Mouse (Mus musculus) frontal cortex, postnatal 10 days (tissue): Measurements from ENCODE around the gene Ift122.
"Not testable (repeated sequence)": the region's sequence is repeated elsewhere in the genome, so short reads cannot be mapped to it uniquely, and the experiment has no call there.

ENCODE experiments used
- DNase-seq, 2 experiments: peaks; one replicate each; pipeline ENCODE4 v3.0.0; 2022; ENCODE audit warnings: low spot score in 2 of 2, mixed read lengths in 1 of 2

The Ift122 gene

DNA sequence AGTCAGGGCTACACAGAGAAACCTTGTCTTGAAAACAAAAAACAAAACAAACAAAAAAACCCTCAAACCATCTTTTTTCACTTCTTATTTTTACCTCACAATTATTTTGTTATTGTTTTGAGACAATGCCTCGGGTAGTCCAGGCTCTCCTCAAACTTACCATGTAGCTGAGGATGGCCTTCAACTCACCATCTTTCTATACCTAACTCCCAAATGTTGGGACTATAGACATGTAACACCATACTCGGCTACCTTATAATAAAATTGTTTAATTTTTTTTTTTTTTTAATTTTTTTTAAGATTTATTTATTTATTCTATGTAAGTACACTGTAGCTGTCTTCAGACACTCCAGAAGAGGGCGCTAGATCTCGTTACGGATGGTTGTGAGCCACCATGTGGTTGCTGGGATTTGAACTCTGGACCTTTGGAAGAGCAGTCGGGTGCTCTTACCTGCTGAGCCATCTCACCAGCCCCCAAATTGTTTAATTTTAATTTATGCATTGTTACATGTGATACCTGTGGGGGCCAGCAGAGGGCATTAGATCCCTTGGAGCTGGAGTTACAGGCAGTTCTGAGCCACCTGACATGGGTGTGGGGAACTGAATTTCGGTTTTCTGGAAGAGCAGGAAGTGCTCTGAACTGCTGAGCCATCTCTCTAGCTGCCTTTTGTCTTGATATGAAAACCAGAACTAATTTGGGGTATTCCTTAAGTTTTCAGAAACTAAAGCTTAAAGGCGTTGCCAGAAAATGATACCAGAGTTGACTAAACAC is 6.4 kb upstream of the Ift122 start:
- DNase-seq = peak in 1 of 2 experiments; percentile 39

DNA sequence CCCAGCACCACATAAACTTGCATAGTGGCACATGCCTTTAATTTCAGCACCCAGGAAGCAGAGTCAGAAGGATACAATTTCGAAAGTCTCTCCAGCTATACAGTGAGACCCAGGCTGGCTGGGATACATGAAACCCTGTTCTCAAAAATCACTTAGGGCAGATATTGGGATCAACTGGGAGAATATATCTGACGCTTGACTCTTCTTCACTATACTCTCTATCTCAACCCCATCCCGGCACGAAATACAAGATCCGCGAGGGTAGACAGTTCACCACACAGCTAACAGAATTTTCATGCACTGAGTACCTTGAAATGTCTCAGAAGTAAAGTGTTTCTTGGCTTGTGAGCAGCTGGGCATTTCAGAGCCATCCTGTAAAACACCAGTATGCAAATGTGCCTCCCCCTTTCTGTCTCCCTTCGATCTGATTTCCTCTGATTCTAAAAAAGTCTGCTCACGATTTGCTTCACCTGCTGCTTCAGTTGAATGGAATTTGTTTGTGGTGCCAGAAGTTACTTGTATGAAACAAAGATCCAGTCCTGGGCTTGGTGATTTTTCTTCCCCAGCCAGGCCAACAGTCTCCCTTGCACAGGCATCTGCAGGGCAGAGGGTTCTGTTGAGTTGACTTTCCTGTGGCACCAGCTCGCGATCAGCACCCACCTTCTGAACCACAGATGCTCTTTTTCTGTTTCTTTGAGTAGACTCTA is 4.5 kb upstream of the Ift122 start:
- no peak for DNase-seq

DNA sequence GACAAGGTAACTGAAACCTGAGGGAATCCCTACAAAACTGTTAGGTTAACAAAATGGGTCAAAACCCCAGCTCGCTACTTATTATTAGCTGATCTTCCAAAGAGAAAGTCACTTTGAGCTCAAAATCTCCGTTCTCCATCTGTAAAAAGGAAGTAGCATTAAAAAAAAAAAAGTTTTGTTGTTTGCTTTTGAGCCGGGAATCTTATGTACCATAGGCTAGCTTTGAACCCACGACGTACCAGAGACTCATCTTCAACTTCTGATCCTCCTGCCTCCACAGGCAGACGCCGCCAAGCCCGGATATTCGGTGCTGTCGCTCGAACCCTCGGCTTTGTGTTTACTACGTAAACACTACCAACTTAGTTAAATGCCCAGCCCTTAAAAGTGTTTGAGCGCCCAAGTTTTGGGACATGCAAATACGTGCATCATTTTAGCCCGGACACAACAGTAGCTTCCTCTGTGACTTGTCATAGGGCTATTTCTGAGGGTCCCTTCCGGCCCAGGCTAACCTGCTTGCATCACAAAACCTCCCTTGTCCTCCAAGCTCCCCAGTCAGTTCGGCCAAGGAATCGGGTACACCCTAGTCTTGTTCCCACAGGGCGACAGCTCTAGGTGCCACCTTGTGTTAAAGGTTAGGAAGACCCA is 702 bp upstream of the Ift122 start:
- no peak for DNase-seq

DNA sequence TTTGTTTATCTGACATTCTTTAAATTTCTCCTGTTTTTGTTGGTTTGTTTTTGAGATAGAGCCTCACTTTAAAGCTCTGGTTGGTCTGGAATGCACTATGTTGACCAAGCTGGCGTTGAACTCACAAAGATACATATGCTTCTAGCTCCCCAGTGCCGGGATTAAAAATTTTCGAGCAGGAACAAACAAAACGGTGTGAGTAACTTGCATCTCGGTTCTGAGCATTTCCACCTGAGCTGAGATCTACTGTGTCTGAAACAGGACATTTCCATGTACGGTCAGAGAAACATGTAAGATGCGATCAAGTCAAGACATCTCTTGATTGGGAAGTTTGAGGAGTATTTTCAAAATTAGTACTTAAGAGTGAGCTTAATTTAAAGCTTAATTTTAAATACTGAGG is 715 bp downstream of the Ift122 start:
- DNase-seq = no peak

DNA sequence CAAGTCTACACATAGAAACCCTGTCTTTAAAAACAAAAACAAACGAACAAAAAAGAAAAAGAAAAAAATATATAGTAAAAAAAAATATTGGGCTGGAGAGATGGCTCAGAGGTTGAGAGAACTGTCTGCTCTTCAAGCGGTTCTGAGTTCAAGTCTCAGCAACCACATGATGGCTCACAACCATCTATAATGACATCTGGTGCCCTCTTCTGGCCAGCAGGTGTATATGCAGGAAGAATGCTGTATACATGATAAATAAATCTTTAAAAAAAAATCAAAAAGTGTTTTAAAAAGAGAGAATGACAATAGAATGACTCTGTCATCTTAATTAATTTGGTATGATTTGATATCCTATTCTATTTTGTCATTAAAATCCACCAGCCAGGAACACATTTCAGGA is 1.2 kb downstream of the Ift122 start:
- DNase-seq = no peak

DNA sequence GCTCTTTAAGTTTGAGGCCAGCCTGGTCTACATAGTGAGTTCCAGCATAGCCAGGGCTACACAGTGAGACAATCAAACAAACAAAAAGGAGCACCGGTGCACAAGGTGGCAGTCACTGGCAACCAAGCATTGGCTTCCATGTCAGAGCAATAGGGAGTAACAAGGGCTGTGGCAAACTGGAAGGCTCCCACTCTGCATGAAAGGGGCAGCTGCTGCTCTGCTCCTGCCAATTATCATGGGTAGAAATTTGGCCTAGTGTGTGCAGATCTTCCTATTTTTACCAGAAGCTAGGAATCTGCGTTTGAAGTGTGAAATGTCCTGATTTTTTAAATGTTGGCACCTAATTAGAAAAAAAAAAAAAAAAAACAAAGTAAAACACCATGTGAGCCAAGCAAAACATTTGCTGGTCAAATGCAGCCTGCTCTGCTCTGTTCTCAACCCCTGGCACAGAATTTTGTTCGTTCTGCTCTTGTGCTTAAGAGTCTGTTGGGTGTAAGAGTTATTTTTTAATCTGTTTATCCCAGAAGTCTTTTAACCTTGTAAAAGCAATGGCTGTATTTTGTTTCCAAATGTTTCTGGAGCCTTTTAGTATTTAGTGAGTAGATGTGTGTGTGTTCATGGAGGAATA is 2.6 kb downstream of the Ift122 start:
- DNase-seq = no peak

DNA sequence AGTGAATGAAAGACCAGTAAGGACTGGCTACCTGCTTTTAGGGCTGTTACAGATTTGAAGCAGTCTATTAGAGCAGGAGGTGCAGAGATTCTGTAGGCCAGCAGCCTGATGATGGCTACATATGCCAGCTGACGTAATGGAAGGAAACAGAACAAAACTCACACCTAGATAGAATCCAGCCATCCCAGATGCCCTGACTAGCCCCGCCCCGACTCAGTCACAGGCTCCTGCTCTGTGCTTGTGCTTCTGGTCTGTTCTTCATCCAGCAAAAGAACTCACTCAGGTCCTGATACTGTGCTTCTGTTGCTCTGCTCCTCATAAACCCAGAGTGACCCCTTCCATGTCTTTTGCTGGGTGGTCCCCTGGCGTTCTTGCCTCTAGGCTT is 3.1 kb downstream of the Ift122 start:
- DNase-seq = no peak

DNA sequence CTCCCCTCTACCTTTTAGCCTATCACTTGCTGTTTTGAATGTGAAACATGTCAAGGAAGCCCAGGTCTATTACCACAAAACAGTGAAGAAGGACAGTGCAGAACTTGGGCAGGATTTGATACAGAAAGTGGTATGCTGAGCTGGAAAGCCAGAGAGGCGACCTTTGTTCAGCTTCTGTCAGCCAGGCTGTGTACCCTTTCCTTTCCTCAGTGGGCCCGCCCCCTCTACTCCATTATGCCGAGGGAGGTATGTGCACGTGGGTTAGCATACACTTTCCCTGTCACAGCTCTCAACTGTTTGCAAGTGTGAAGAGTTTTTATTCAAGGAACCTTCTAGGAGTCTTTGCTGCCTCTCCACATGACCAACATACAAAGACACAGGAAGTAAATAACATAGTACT is 6.0 kb downstream of the Ift122 start:
- no peak for DNase-seq

DNA sequence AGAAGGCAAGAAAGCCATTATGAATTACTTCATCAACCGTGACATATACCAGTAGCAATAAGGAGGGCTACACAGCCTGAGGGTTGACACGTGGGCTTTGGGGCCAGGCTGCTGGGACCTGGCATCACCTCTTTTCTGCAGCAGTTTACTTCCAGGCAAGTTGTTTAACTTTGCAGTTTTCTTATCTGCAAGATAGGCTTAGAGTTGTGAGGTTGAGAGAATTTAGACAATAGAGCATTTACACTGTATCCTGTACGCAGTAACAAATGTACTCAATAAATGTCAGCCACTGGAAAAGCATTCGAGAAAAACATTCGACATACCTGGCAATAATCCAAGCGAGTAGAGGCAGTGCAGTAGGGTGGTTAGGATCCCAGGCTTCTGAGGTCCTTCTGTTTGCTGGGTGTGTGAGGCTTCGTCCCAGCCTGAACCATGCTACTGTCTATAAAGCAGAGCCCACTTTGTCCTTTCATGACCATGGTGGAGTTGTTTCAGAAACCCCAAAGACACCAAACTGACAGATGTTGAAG is 6.8 kb downstream of the Ift122 start:
- DNase-seq = no peak

DNA sequence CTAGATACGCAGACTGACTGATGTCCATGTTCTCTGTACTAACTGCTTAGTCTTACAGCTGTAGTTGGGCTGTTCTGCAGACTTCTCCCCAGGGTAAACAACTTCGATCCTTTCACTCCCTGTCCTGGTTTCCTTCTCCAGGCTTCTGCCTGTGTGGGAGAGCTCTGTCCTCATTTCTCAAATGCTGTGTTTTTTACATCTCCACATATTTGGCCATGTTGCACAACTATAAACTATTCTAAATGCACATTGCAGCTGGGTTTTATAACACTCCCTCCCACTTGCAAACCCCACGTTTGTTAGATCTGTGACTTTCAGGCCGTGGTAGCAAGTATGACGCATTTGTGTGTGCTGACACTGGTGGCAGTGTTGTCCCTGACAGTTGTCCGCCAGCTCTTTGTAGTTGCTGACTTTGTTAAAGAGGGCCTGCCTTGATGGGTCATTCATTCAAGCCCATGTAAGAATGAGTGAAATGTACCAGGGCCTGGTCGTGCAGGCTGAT is 10.1 kb downstream of the Ift122 start:
- peak in 1 of 2 experiments; percentile 38 for DNase-seq

DNA sequence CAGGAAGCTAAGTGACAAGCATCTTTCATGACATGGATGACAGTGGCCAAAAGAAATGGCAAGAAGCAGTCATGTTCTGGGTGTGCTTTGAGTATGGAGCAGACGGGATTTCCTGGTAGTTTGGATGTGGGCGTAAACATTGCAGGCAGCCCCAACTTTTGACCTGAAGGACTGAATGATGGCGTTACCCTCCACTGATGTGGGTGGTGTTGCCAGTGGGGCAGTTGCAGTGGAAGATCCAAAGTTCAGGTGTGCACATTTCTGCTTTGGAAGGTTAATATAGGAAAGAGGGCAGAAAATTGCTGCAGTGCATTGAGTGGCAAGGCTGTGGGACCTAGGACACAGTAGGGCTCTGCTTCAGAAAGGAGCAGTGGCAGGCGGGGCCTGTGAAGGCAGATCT is 12.0 kb downstream of the Ift122 start:
- no peak for DNase-seq

DNA sequence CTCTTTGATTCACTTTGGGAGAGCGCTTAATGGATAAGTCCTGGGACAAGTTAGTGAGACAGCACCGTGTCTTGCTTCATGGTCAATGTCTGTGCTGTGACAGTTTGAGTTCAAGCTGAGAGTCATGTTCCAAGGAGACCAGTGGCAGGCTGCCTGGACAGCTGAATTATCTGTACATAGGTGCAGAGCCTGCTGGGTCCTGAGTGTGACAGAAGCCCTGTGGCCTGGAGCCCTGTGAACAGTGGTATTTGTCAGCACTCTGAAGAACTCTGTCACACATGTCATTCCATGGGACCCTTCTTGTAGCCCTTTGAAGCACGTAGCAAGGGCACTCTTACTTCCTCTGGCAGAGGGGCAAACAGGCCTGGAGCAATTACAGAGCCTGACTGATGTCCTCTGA is 13.9 kb downstream of the Ift122 start:
- not testable (repeated sequence) for DNase-seq

DNA sequence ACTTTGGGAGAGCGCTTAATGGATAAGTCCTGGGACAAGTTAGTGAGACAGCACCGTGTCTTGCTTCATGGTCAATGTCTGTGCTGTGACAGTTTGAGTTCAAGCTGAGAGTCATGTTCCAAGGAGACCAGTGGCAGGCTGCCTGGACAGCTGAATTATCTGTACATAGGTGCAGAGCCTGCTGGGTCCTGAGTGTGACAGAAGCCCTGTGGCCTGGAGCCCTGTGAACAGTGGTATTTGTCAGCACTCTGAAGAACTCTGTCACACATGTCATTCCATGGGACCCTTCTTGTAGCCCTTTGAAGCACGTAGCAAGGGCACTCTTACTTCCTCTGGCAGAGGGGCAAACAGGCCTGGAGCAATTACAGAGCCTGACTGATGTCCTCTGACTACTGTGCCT is 18.0 kb downstream of the Ift122 start:
- not testable (repeated sequence) for DNase-seq

DNA sequence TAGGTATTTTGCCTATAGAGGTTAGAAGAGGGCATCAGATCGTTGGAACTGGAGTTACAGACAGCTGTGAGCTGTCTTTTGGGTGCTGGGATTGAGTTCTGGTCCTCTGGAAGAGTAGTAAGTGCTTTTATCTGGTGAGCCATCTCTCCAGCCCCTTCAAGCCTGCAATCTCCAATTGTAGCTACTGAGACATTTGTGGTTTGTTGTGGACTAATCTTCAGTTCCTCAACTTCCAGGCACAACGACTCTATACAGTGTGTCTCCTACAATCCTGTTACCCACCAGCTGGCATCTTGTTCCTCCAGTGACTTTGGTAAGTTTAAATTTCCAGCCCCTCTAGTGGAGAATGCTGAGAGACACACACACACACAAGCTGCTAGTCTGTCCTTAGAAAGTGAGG is 24.0 kb downstream of the Ift122 start:
- no peak for DNase-seq

DNA sequence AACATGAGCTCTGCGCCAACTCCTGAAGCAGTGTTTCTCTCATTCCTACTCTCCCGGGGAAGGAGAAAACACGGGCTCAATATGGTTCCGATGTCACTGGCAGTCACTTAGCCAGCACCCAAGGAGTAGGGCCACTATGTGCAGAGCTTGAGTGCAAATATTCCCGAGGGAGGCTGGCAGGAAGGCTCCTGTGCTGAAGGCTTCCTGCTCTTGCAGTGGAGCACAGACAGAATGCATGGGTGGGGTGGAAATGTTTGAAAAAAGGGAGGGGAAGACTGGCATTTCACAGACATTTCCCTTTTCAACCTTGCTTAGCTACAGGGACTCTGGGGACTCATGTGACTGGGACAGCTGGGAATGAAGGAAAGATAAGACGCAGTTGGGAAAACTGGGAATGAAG is 25.4 kb downstream of the Ift122 start:
- no peak for DNase-seq

DNA sequence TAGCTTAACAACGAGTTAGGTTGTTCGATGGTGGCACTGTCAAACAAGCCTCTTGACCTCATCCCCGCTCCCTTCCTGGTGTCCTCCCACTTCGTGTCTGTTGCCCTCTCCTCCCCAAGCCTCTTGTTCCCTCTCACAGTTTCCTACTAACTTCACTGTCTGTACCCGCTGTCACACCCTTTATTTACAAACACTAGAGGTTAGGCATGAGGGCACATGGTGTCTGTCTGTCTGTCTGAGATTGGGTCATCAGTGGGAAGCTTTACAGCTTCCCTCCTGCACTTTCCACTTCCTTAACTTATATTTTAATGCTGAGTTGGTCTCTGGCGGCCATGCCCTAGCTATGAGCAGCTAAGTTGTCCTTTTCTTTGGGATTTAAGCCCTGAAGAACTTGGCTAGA is 26.5 kb downstream of the Ift122 start:
- no peak for DNase-seq

DNA sequence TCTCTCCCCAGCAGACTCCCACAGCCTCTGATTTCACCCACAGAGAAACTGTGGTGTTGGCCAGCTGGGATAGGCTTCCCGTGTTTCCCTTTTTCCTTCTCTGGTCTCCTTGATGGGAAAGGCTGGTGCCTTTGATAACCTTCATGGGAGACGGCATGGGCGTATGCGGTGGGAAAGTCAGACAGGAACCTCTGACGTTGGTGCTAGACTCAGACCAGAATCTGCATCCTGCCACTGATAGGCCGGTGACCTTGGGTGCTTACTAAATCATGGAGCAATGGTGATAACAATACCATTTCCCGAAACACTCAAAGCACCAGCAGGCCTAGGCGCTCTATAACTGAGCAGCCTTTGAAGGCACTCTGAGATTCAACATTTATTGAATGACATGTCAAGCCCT is 27.5 kb downstream of the Ift122 start:
- DNase-seq = no peak

DNA sequence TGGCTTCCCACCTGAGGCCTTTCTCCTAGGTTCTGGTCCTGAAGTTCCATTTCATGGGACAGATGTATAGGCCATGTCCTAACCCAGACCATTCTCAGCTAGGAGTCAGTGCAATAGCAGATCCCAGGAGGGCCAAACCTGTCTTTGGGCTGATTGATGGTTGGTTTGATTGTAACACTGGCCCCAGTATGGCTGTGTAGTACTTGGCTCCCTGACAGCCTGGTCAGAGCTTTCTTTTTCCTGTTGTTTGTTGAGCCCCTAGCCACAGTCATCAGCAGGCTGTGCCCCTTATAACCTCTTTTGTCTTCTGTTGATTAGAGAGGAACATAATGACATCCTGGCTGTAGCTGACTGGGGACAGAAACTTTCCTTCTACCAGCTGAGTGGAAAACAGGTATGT is 30.7 kb downstream of the Ift122 start:
- DNase-seq = no peak

DNA sequence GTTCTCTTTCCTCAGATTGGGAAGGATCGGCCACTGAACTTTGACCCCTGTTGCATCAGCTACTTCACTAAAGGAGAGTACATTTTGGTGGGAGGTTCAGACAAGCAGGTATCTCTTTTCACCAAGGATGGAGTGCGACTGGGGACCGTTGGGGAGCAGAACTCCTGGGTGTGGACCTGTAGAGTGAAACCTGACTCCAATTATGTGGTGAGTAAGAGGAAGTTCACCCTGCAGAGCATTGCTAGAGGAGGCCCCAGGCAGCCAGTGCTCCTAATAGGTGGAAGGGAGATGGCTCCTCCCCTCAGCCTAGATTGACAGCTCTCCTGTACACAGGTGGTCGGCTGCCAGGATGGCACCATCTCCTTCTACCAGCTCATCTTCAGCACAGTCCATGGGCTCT is 33.6 kb downstream of the Ift122 start:
- no peak for DNase-seq

DNA sequence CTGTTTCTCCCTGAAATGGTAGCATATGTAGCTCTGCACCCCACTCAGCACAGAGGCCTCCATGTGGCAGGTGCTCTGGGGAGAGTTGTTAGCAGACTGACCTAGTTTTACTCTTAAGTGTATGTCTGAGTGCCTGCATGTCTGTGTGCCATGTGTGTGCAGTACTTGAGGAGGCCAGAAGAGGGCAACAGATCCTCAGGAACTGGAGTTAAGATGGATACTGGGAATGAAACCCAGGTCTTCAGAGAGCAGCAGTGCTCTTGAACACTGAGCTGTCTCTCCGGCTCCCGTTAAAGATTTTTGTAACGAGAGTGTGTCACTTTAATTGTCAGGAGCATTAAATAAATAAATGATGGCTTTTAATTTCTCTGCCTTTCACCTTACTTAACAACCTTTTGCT is 35.0 kb downstream of the Ift122 start:
- DNase-seq = no peak

DNA sequence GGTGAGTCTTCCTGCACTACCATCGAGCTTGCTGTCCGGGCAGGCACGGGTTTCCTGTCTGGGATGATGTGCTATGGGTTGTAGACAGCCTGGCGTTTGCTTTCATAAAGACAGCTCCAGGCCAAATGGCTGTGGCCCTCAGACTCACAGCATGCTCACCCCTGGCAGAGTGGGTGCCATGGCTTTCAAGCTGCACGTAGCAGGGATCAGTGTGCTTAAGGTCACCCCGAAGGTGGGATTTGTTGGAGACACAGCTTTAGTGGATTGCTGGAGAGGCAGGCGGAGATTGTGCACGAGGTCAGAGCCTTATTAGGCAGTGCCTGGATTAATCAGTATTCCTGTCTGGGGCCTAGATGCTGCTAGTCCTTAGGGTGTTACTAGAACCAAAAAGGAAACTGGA is 37.3 kb downstream of the Ift122 start:
- DNase-seq = no peak

DNA sequence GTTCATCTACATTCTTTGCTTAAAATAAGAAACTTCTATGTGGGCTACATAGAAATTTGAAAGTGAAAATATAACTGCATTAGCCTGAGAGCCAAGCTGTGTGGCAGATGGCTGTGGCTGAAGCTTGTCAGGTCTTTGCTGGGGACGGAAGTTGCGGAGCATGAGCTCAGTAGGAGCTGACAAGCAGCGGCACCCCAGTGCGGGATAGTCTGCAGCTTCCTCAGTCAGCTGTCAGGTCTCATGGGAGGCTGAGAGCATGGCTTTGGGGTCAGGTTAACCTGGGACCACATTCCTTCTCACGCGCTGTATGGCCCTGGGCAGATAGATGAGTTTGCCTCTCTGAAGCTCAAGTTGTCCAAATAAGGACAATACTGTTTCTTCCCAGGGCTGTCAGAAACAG is 37.8 kb downstream of the Ift122 start:
- peak in 1 of 2 experiments; percentile 46 for DNase-seq
